Mouse (Mus musculus): ENCODE measurements around the gene Mical2.

The Mical2 gene

DNA sequence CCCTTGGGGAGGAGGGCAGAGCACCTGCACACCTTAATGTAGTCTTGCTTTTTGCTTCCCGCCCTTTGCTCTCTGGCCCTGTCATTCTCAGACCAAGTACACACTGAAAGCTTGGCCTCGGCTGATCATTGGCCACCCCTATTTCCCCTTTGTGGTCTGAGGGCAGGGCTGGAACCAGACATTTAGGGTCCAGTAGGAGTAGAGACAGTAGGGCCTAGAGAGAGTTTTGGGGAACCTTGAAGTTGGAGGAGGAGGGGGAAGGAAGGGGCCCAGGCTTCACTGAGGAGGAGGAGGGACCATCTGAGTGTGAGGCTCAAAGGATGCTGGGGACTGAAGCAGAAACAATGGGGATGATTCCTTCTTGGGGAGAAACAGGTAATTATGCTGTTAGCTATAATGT, 15.1 kb downstream of the Mical2 start:
- no peak for ATAC-seq (ENCODE audit: insufficient number of reproducible peaks, low FRiP score, low TSS enrichment)

DNA sequence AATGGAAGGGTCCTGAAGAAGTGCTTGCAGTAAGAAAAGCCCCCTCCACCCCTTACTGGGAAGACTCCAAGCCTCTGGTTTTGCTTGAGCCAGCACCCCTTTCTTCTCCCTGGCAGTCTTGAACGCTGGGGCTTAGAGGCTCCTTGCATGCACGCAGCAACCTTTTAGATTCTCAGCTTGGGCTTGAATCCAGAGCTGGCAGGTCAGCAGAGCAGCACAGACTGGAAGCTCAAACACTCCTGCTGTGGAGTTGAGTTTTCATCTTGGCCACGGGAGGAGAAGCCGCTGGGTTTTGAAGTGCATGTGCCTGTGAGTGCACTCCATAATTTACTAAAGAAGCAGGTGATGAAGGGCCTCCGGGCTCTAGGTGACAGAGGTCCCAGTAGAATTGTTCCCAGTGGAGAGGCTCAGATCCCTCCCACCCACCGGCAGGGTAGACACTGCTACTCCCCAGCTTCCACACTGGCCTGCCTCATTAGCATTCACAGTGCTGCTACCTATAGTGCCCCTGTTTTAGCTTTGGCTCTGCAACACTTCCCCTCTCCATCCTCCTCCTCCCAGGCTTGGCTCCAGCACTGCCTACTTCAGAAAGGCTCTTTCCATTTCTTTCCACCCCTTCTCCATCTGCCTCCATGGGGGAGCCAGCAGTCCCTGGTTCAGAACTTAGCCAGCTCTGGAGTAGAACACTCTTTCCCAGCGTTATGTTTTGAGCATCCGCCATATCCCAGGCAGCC, 15.7 kb downstream of the Mical2 start:
- ATAC-seq (ENCODE audit: insufficient number of reproducible peaks, low FRiP score, low TSS enrichment): 0 out of 2 replicates have a peak, but pooled peaks have one; percentile 21

DNA sequence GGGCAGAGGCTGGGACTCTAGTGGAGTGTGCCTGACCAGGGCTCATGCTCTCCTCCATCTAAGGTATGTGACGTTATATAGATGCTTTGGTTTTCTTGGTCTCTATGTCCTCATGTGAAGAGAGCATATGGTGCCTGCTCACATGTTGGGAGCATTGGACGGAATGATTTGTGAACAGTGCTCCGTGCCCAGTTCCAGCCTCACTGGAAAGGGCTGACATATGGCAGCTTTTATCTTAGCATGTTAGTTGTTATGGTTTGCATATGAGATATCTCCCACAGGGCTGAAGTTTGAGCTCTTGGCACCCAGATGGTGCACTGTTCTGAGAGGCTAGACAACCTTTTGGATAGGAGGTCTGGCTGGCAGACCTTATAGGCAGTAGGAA, 16.3 kb downstream of the Mical2 start:
- ATAC-seq (ENCODE audit: insufficient number of reproducible peaks, low FRiP score, low TSS enrichment): peak; percentile 47

DNA sequence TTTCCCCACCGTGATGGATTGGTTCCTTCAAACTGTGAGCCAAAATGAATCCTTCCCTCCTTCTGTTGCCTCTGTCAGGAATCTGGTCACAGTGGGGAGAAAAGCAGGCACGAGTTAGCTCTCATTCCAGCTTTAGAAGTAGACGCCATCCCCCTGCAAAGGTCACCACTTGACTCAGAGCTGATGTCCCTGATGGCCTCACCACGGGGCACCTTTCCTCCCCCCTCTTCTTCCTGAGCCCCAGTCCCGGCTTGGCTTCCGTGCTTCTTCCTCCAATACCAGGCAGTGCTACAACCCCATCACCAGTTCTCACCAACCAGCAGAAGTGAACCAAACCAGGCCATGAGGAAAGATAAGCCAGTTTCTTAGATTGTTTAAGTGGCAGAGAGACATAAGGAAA, 16.9 kb downstream of the Mical2 start:
- ATAC-seq (ENCODE audit: insufficient number of reproducible peaks, low FRiP score, low TSS enrichment): no peak

DNA sequence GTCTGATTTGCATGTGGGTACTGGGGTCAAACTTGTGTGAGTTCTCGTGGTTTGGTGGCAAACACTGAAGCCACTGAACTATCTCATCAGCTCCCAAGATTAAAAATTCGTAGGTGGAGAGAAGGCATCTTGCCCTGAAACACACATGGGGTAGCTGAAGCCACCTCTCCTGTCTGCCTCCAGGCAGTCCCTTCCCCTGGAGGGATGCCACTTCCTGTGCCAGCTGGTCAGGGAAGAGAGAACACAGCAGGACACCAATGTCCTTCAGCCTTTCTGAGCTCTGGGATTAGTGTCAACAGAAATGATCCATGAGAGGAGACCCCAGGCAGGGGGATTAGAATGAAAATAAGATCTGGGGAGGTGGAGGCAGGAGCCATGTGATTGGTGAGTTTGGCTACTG, 18.4 kb downstream of the Mical2 start:
- no peak for ATAC-seq (ENCODE audit: insufficient number of reproducible peaks, low FRiP score, low TSS enrichment)

DNA sequence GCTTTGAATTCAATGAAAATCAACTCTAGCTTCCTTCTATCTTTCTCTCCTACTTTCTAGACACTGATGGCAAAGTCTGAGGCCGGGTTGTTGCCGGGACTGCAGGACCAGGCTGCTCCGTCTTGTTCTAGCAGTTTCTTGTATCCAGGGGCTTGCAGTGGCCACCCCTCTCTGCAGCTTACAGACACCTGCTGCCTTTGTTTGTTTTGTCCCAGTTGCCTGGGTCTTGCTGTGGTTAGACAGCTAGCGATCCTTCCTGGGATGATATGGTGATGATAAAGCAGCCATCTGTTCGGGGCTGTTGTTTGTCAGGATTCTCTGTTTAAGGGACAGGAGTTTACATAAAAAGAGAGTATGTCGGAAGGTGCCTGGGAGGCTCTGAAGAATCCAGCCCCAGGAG, 19.0 kb downstream of the Mical2 start:
- no peak for ATAC-seq (ENCODE audit: insufficient number of reproducible peaks, low FRiP score, low TSS enrichment)

DNA sequence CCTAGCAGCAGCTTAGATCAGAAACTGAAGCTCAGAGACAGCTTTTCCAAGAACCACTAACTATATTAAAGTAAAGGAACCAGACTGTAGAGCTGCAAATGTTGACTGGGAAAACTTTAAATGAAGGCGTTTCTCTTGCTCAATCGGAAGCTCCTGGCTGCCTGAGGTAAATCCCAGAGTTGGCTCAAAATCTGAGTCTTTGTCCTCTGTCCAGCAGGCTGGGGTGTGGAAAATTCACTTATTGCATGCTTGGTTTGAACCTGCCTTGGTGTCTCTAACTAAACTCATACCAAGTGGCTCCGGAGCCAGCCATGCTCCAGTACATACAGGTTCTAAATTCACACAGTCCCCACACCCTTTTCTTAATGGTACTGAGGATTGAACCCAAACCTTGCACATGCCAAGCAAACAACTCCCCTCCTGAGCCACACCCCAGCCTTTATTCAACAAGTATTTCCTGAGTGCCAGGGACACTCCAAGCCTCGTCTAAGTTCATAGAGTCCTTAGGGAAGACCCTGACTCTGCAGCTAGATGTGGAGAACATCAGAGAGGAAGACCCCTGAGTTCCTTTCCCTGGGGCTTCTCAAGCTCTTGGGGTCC, 20.3 kb downstream of the Mical2 start:
- ATAC-seq (ENCODE audit: insufficient number of reproducible peaks, low FRiP score, low TSS enrichment): no peak

DNA sequence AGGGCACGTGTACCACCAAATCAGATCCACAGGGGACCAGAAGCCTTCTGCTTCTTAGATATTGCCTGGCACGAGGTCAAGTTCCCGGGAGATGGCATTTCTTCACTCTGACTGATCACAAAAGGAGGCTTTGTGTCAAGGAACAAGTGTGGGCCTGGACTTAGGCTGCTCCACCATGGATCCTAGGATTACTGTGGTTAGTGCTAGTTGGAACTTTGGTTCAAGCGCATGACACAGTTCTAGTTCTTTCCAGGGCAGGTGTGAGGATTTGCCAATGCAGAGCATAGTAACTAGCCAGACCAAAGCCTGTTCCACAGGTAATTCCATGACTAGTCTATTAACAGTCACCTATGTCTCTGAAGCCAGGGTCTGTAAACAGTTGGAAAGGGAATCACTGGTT, 20.8 kb downstream of the Mical2 start:
- ATAC-seq (ENCODE audit: insufficient number of reproducible peaks, low FRiP score, low TSS enrichment): no peak

DNA sequence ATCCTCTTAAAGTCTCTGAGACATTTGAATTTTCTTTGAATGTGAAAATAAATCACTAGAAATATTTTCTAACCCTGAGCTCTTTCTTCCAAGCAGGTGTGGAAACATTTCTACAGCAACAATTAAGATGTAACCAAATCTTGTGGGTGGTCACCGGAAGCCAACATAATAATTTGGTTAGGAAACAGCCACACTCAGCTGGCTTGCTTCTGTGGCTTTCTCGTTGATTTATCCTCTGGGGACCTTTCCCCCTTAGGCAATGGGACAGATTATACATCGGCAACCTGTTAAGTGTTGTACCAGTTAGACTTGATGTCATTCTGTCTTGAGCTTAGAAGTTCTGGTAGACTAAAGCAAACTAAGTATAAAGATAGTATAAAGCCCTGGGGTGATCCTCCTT, 22.2 kb downstream of the Mical2 start:
- ATAC-seq (ENCODE audit: insufficient number of reproducible peaks, low FRiP score, low TSS enrichment): no peak

DNA sequence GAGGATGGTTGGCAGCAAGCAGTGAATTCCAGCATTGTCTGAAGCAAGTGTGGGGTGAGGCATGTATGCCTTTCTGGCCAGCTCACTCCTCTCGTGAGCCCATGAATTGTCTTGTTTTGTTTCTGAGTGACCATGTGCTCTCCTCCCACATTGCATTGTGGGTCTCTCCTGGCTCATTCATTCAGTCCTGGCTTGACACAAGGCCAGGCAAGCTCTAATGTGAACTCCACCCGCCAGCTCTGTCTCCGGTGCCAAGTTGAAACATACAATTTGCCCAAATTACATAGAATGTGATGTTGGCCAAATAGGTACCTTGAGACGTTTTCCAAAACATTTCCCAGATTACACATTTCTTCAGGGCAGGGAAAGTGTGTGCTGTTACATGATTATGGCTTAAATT, 23.8 kb downstream of the Mical2 start:
- ATAC-seq (ENCODE audit: insufficient number of reproducible peaks, low FRiP score, low TSS enrichment): no peak

DNA sequence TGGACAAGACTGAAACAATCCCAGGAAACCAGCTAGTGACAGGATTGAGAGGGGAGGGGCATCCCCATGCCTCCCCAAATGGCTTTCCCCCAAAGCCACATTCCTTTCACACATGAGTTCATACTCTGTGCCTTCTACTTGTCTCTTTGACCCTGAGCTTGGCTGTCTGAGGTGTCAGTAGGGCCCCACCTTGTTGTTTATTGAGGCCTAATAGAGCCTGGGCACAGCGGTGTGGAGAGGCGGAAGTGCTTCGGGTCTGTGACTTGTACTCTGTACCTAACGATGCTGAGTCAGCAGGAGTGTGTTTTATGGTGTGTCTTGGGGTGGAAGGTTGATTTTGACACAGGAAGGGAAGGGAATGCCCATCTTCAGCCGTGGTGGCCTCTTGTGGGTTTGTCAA, 26.4 kb downstream of the Mical2 start:
- no peak for ATAC-seq (ENCODE audit: insufficient number of reproducible peaks, low FRiP score, low TSS enrichment)

DNA sequence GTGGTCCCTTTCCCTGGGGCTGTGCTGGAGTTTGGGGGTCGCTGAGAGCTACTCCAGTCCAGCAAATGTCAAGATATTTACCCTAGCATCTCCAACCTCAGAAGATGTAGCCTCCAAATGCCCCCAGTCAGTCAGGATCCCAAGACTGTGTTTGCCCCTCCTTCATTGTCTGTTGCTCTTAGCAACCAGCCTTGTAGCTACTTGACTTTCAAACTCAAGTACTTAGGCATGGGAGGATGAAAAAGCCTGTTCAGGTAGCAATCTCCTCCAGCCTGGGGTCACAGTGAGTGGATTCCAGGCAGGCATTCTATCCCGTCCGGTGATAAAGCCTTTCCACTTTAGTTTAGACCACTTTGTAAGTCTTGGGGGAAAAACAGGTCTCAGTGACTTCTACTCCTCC, 28.6 kb downstream of the Mical2 start:
- ATAC-seq (ENCODE audit: insufficient number of reproducible peaks, low FRiP score, low TSS enrichment): no peak

DNA sequence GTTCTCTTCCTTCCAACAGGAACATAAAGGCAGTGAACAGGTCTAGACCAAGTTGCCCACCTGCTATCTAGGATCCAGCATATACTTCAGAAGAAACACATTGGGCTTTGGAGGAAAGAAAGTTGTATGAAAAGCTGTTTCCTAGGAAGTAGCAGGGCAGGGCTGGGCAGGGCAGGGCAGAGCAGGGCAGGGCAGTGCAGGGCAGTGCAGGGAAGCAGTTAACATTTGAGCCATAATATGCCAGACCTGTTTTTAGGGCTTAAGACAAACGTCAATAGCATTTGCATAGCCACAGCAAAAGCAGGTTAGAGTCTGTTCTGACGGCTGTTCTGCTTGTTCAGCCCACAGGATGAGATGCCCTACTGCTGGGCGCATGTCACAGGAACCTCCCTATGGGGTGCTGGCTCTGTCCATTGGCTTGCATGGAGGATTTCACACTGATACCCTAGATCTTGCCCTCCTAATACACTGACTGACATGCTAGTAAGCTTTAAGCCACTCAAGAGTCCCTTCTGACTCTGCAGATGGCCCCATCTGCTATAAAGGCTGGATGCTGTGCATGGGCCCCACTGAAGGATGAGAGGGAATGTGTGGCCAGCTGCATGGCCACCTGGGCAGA, 29.7 kb downstream of the Mical2 start:
- 0 out of 2 replicates have a peak, but pooled peaks have one; percentile 37 for ATAC-seq (ENCODE audit: insufficient number of reproducible peaks, low FRiP score, low TSS enrichment)

DNA sequence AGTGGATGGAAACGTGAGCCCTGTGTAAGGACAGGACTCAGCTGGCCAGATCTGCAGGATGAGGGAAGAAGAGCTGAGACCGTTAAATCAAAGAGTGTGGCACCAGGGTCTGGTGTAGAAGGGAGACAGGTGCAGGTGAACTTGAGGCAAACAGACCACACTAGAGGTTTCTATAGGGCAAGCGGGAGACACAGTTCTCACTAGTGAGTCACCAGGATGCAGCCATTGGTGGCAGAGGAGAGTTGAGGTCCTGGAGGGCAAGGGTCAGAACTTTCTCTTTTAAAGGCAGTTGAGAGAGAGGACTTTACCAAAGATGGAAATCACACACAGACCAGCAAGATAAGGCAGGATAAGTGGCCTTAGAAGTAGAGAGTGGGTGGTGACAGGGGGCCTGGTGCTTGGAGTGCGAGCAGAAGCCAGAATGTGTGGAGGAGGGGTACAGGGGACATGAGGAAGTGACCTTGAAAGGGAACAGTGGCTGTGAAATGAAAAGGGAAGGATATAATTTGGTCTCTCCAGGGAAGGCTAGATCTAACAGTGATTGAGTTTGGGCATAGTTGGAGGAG, 32.8 kb downstream of the Mical2 start:
- no peak for ATAC-seq (ENCODE audit: insufficient number of reproducible peaks, low FRiP score, low TSS enrichment)

DNA sequence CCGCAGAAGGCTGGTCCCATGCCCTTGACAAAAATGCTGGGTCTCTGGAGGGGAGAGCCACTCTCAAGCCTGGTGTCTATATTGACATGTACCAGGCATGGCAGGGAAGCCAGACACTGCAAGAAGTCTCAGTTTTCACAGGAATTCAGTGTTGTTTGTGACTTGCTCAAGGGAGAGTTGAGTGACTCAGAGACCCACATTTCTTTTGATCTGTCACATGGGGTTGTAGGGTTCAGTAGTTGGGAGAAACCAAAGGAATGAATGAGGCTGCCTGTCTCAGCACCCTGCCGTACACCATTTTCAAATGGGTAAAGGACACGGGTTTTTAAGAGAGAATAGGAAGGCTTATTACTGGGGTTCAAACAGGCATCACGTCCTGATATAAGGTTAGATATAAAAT, 33.6 kb downstream of the Mical2 start:
- ATAC-seq (ENCODE audit: insufficient number of reproducible peaks, low FRiP score, low TSS enrichment): no peak

DNA sequence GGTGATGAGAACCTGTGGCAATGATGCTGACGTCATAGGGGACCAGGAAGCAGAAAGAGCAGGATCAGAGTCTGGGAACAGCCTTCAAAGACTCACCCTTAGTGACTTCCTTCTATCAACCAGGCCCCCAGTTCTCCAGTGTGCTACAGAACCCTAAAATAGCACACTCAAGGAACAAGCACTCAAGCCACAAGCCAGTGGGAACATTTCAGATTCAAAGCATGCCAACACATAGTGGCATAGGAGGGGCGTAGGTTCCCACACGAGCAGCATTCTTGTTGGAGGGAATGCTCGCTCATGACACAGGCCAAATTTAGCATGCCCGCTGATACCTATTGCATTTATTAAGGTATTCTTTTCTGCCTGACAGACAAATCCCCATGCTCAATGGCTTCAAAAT, 35.5 kb downstream of the Mical2 start:
- no peak for ATAC-seq (ENCODE audit: insufficient number of reproducible peaks, low FRiP score, low TSS enrichment)

DNA sequence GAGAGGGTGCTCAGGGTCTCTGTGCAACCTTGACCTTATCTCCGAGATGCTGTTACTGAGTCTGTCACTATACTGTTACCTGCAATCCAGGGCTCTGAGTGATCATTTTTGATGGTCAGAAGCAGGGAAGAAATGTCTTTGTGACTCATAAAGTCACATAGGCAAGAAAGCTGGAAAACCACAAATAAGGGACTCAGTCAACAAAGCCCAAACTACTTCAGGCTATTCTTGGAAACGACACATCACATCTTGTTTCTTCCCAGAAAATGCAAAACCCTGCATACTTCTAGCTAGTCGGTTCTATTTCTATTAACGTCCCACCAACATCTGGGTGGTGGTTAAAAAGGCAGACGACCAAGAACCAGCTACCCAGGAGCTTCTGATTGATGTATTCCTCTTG, 41.6 kb downstream of the Mical2 start:
- no peak for ATAC-seq (ENCODE audit: insufficient number of reproducible peaks, low FRiP score, low TSS enrichment)

DNA sequence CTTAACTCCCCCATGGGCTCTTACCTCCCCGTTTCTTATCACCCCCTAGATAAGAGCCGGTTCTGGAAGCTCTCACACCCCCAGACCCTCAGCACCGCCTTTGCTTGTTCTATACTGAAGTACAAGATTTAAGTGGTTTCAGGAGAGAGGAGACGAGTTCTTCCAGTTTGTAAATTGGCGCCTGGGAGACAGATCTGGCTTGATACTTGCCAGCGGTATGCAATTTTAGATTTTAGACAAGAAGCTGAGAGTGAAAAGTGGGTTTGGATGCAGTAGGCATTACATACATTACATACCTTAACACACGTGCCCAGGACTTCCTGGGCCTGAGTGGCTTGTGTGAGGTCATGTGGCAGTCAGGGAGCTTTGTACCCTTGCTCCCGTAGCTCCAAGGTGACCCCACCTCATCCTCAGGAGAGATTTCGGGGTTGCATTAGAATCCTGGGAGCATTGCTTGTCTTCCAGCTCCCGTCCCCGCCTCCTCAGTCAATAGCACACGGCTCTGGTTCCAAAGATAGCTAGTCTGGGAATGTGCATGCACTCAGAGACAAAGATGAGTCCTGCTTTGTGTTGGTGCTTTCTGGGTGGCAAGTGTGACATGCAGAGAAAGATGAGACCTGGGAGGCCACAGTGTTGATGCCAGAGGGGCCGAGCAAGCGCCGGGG, 43.2 kb downstream of the Mical2 start:
- no peak for ATAC-seq (ENCODE audit: insufficient number of reproducible peaks, low FRiP score, low TSS enrichment)

DNA sequence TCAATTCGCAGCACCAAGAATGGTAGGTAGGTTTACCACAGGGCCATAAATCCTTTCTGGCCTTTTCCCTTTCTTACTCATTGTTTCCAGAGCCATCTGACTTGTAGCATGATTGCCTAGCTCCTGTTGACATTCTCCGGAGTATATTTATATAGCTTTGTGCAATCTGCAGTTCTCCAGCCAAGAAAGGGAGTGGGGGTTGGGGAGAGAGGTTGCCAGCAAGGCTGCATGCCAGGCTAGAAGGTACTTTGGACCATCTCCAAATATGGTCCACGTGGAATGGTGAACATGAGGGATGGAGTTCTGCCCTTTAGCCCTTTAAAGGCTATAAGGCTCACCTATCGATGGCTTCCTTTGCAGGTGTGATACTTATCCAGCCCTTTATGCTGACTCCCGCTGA, 45.2 kb downstream of the Mical2 start:
- no peak for ATAC-seq (ENCODE audit: insufficient number of reproducible peaks, low FRiP score, low TSS enrichment)

DNA sequence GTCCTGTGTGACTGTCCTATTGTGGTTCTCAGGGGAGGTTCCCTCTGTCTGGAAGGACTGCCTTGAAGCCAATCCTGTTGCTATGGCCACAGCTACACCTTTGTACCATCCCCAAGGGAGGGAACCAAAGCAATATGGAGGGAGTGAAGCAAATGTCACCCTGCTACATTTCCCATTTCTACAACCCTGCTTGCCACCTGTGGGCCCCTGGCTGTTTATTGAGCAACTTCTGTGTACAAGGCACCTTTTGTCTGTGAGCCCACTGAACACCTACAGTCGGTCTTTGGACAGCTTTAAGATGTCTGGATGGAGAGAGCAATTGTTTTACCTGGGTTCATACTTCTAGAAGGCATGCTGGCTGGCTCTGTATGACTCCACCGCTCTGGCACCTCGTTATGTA, 46.0 kb downstream of the Mical2 start:
- no peak for ATAC-seq (ENCODE audit: insufficient number of reproducible peaks, low FRiP score, low TSS enrichment)

DNA sequence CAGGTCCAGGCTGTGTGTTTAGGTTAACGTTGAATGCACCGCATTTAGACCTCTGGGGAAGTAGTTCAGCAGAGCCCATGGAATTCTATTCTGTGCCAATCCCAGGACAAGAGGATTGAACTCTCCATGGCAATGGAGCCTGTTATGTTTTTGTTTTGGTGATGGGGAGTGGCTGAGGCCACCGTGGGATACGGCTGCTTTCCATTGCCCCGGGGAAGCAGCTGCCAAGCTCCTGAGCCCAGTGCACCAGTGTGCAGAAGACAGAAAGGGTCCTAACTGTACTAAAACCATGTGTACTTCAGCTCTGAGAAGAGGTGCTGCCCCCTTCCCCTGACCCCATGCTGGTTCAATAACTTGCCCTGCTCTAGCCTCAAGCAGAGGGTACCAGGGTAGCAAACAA, 47.0 kb downstream of the Mical2 start:
- no peak for ATAC-seq (ENCODE audit: insufficient number of reproducible peaks, low FRiP score, low TSS enrichment)
